Comparison of ENCODE assay signal across 21 mouse cellular contexts in the genomic region with DNA sequence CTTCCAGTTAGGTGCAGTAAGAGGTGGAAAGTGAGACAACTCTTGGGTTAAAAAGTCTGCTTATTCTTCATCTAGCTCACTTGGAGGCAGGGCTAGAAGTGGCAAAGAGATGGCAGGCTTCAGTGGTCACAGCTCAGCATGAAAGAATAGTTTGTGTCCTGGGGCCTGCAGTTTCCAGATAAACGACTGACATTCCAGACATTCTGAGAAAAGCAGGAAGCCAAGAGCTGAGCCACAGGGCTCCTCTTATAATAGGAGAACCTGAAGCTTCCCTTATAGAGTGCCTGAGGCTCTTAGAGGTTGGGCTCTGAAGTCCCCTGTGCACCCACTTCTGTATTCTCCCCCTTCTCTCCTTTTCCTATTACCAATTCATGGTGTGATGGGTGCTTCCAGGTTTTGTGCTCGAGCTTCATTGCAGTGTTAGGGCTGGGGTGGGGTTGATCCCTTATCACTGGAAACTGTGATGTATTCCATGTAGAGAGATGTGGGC. TPM values are rescaled to one million over a fixed set of nuclear protein-coding genes. Genes with fewer than 3 reads are reported as not detected.
DNase-seq lines count a peak whose midpoint lies in the region; ATAC-seq and TF ChIP-seq lines count a peak whose summit lies in the region.
"Had no signal": no experiment of that assay in that cellular context is flagged by ENCODE, and none has a peak within 500 bp of the region (broad histone marks: within the 10 kb centered on the region; RNA-seq: fewer than 3 reads in every experiment).

No protein-coding gene starts in this region.

- H3K36me3 ChIP-seq in forebrain, embryonic 10.5 days (replicated peaks) = no peaks in the 10 kb centered on the region; the same call in 1 of the 2 replicates
- H3K36me3 ChIP-seq in forebrain, embryonic 13.5 days (ENCODE audit: poor library complexity, severe bottlenecking) = no peaks in the 10 kb centered on the region
- no peaks in the 10 kb centered on the region for H3K36me3 ChIP-seq in heart, embryonic 16.5 days (ENCODE audit: control insufficient read depth, insufficient read depth)
- no peaks in the 10 kb centered on the region for H3K36me3 ChIP-seq in hindbrain, embryonic 13.5 days
- H3K36me3 ChIP-seq: hindbrain, embryonic 15.5 days; liver, embryonic 13.5 days; midbrain, embryonic 13.5 days; stomach, embryonic 15.5 days had no signal

- no peaks in the 10 kb centered on the region for H3K27me3 ChIP-seq in forebrain, embryonic 10.5 days (ENCODE audit: poor library complexity, severe bottlenecking)
- H3K27me3 ChIP-seq in forebrain, embryonic 13.5 days = no peaks in the 10 kb centered on the region
- no peaks in the 10 kb centered on the region for H3K27me3 ChIP-seq in heart, embryonic 16.5 days (ENCODE audit: control insufficient read depth, insufficient read depth, low read length)
- H3K27me3 ChIP-seq in hindbrain, embryonic 13.5 days = no peaks in the 10 kb centered on the region
- H3K27me3 ChIP-seq: hindbrain, embryonic 15.5 days; liver, embryonic 13.5 days; midbrain, embryonic 13.5 days; stomach, embryonic 15.5 days had no signal

- no peaks in the 10 kb centered on the region for H3K9me3 ChIP-seq in forebrain, embryonic 10.5 days
- no peaks in the 10 kb centered on the region; the same call in 1 of the 2 replicates for H3K9me3 ChIP-seq in forebrain, embryonic 13.5 days (replicated peaks)
- H3K9me3 ChIP-seq in heart, embryonic 16.5 days (replicated peaks; ENCODE audit: control insufficient read depth, low read length) = no peaks in the 10 kb centered on the region
- H3K9me3 ChIP-seq in hindbrain, embryonic 13.5 days = no peaks in the 10 kb centered on the region
- H3K9me3 ChIP-seq: G1E; hindbrain, embryonic 15.5 days; liver, embryonic 13.5 days; midbrain, embryonic 13.5 days; stomach, embryonic 15.5 days had no signal

- H3K4me1 ChIP-seq in forebrain, embryonic 10.5 days = peaks cover 41% of the 10 kb centered on the region
- H3K4me1 ChIP-seq in forebrain, embryonic 13.5 days = peaks cover 13% of the 10 kb centered on the region
- peaks cover 31% of the 10 kb centered on the region for H3K4me1 ChIP-seq in bone marrow macrophage, adult 2 months (ENCODE audit: control insufficient read depth, insufficient read depth, low read length)
- peaks cover 37% of the 10 kb centered on the region for H3K4me1 ChIP-seq in heart, embryonic 16.5 days (ENCODE audit: control insufficient read depth, insufficient read depth, low read length)
- H3K4me1 ChIP-seq in hindbrain, embryonic 13.5 days (replicated peaks) = peaks cover 14% of the 10 kb centered on the region

- DNase-seq in forebrain, embryonic 10.5 days (ENCODE audit: extremely low spot score, low spot score) = no peak
- no peak for DNase-seq in left cerebral cortex, adult 2 months (ENCODE audit: extremely low spot score in 1 of 2, low spot score in 2 of 2)
- no peak for DNase-seq in left cerebral cortex, postnatal 25 days (ENCODE audit: low spot score in 2 of 2)
- DNase-seq in MN1 (ENCODE audit: low spot score) = no peak
- DNase-seq: cerebellum, adult 11-12 months; layer of hippocampus, adult 9-11 months; liver, embryonic 13.5 days; thymus, postnatal 36 days had no signal

- peak overlapping the region; percentile 30; the same call in 1 of the 2 replicates for H3K27ac ChIP-seq in forebrain, embryonic 10.5 days
- no peak overlapping the region for H3K27ac ChIP-seq in forebrain, embryonic 13.5 days
- peak overlapping the region; percentile 78 for H3K27ac ChIP-seq in left cerebral cortex, adult 2 months
- peak overlapping the region; percentile 94; the same call in 1 of the 2 replicates for H3K27ac ChIP-seq in bone marrow macrophage, adult 2 months (ENCODE audit: insufficient read depth, low read depth, low read length)
- peak overlapping the region; percentile 56 for H3K27ac ChIP-seq in heart, embryonic 16.5 days (ENCODE audit: low read length)
- no peak overlapping the region for H3K27ac ChIP-seq in hindbrain, embryonic 13.5 days
- H3K27ac ChIP-seq: hindbrain, embryonic 15.5 days; liver, embryonic 13.5 days; midbrain, embryonic 13.5 days; stomach, embryonic 15.5 days had no signal

- H3K4me3 ChIP-seq in forebrain, embryonic 10.5 days = no peak overlapping the region
- H3K4me3 ChIP-seq in forebrain, embryonic 13.5 days = no peak overlapping the region
- H3K4me3 ChIP-seq in left cerebral cortex, adult 2 months = no peak overlapping the region
- no peak overlapping the region for H3K4me3 ChIP-seq in bone marrow macrophage, adult 2 months (ENCODE audit: insufficient read depth, low read length)
- no peak overlapping the region for H3K4me3 ChIP-seq in heart, embryonic 16.5 days (ENCODE audit: low read length)
- no peak overlapping the region for H3K4me3 ChIP-seq in hindbrain, embryonic 13.5 days
- H3K4me3 ChIP-seq: erythroblast, embryonic 14.5 days; hindbrain, embryonic 15.5 days; liver, embryonic 13.5 days; midbrain, embryonic 13.5 days; stomach, embryonic 15.5 days had no signal

- intact Hi-C loops in left cerebral cortex, adult 2 months (cut with DNase I) = no loop called here
- intact Hi-C loops in left cerebral cortex, postnatal 25 days (cut with DNase I) = no loop called here

- no peak for TF ChIP-seq POLR2A in bone marrow macrophage, adult 2 months (IDR thresholded peaks at IDR 0.05; ENCODE audit: borderline replicate concordance, low read depth, low read length)

- no peak for TF ChIP-seq CTCF in left cerebral cortex, adult 2 months (IDR thresholded peaks at IDR 0.05)
- TF ChIP-seq CTCF in bone marrow macrophage, adult 2 months (IDR thresholded peaks at IDR 0.05; ENCODE audit: low read depth, low read length) = no peak

- 16% methylated on average over 2 of the region's 2 CpGs for WGBS in forebrain, embryonic 10.5 days
- WGBS in forebrain, embryonic 13.5 days = 22% methylated on average over 2 of the region's 2 CpGs
- 2% methylated on average over 2 of the region's 2 CpGs for WGBS in heart, embryonic 16.5 days
- WGBS in hindbrain, embryonic 13.5 days = 21% methylated on average over 2 of the region's 2 CpGs

- no peak overlapping the region for H3K9ac ChIP-seq in forebrain, embryonic 13.5 days
- H3K9ac ChIP-seq in heart, embryonic 16.5 days (ENCODE audit: low read length) = no peak overlapping the region
- H3K9ac ChIP-seq in hindbrain, embryonic 13.5 days = no peak overlapping the region
- H3K9ac ChIP-seq: hindbrain, embryonic 15.5 days; liver, embryonic 13.5 days; midbrain, embryonic 13.5 days; stomach, embryonic 15.5 days had no signal

- no peak overlapping the region for H3K4me2 ChIP-seq in forebrain, embryonic 13.5 days
- no peak overlapping the region for H3K4me2 ChIP-seq in heart, embryonic 16.5 days (ENCODE audit: low read depth, low read length)
- H3K4me2 ChIP-seq in hindbrain, embryonic 13.5 days = no peak overlapping the region
- H3K4me2 ChIP-seq: hindbrain, embryonic 15.5 days; liver, embryonic 13.5 days; midbrain, embryonic 13.5 days; stomach, embryonic 15.5 days had no signal

- no peak for ATAC-seq in forebrain, embryonic 13.5 days
- ATAC-seq in heart, embryonic 16.5 days (replicated peaks; ENCODE audit: extremely low read depth, insufficient read depth, low FRiP score) = no peak
- ATAC-seq in hindbrain, embryonic 13.5 days (ENCODE audit: low FRiP score) = no peak
- ATAC-seq: midbrain, embryonic 13.5 days had no signal

RNA-seq across cellular contexts. Expression of a gene that starts 3.2 kb away (rescaled TPM):
- polyA plus RNA-seq in forebrain, embryonic 10.5 days (2016; fragmentation: Nextera tagmentation; extraction: Ambion mirVana) = 287 and 297 TPM in 2 replicates
- polyA plus RNA-seq in forebrain, embryonic 13.5 days (2015; fragmentation: Nextera tagmentation; extraction: Ambion mirVana) = 414 and 419 TPM in 2 replicates
- 1,000 to 10,000 TPM; 1,809 to 1,890 TPM for total RNA-seq in left cerebral cortex, adult 2 months (2021)
- total RNA-seq in left cerebral cortex, postnatal 25 days (2021) = 1,000 to 10,000 TPM; 1,805 to 1,873 TPM
- 2,557 and 2,597 TPM in 2 replicates for polyA plus RNA-seq in bone marrow macrophage, adult 2 months (2012; ENCODE audit: insufficient read depth, insufficient read length, missing spikeins)
- polyA plus RNA-seq in heart, embryonic 16.5 days (2015; fragmentation: Nextera tagmentation; extraction: Ambion mirVana) = 721 and 724 TPM in 2 replicates
- 522 and 533 TPM in 2 replicates for polyA plus RNA-seq in hindbrain, embryonic 13.5 days (2015; fragmentation: Nextera tagmentation; extraction: Ambion mirVana)

RNA-seq across cellular contexts. Expression of a gene that starts 13.8 kb away (rescaled TPM):
- not detected in 2 replicates for polyA plus RNA-seq in forebrain, embryonic 10.5 days (2016; fragmentation: Nextera tagmentation; extraction: Ambion mirVana)
- polyA plus RNA-seq in forebrain, embryonic 13.5 days (2015; fragmentation: Nextera tagmentation; extraction: Ambion mirVana) = not detected in 2 replicates
- total RNA-seq in left cerebral cortex, adult 2 months (2021) = not detected
- not detected for total RNA-seq in left cerebral cortex, postnatal 25 days (2021)
- not detected in 2 replicates for polyA plus RNA-seq in bone marrow macrophage, adult 2 months (2012; ENCODE audit: insufficient read depth, insufficient read length, missing spikeins)
- polyA plus RNA-seq in heart, embryonic 16.5 days (2015; fragmentation: Nextera tagmentation; extraction: Ambion mirVana) = 0.38 and 0.71 TPM in 2 replicates
- not detected in 2 replicates for polyA plus RNA-seq in hindbrain, embryonic 13.5 days (2015; fragmentation: Nextera tagmentation; extraction: Ambion mirVana)
- total RNA-seq: G1E; left cerebral cortex, postnatal 14 days had no signal
- polyA plus RNA-seq: erythroblast, embryonic 14.5 days; G1E; hindbrain, embryonic 15.5 days; kidney, embryonic 14.5 days; liver, embryonic 13.5 days; midbrain, embryonic 13.5 days; neural tube, embryonic 11.5 days; stomach, embryonic 15.5 days had no signal

RNA-seq across cellular contexts. Expression of a gene that starts 43.7 kb away (rescaled TPM):
- not detected in 2 replicates for polyA plus RNA-seq in forebrain, embryonic 10.5 days (2016; fragmentation: Nextera tagmentation; extraction: Ambion mirVana)
- polyA plus RNA-seq in forebrain, embryonic 13.5 days (2015; fragmentation: Nextera tagmentation; extraction: Ambion mirVana) = not detected in 2 replicates
- not detected for total RNA-seq in left cerebral cortex, adult 2 months (2021)
- not detected for total RNA-seq in left cerebral cortex, postnatal 25 days (2021)
- not detected in 2 replicates for polyA plus RNA-seq in bone marrow macrophage, adult 2 months (2012; ENCODE audit: insufficient read depth, insufficient read length, missing spikeins)
- polyA plus RNA-seq in heart, embryonic 16.5 days (2015; fragmentation: Nextera tagmentation; extraction: Ambion mirVana) = 2.8 and 4.5 TPM in 2 replicates
- not detected in 2 replicates for polyA plus RNA-seq in hindbrain, embryonic 13.5 days (2015; fragmentation: Nextera tagmentation; extraction: Ambion mirVana)
- total RNA-seq: G1E; gastrocnemius, postnatal 36 days; left cerebral cortex, postnatal 14 days had no signal
- polyA plus RNA-seq: erythroblast, embryonic 14.5 days; G1E; hindbrain, embryonic 15.5 days; kidney, embryonic 14.5 days; midbrain, embryonic 13.5 days; neural tube, embryonic 11.5 days; stomach, embryonic 15.5 days had no signal

RNA-seq across cellular contexts. Expression of a gene that starts 58.8 kb away (rescaled TPM):
- not detected in 2 replicates for polyA plus RNA-seq in forebrain, embryonic 10.5 days (2016; fragmentation: Nextera tagmentation; extraction: Ambion mirVana)
- polyA plus RNA-seq in forebrain, embryonic 13.5 days (2015; fragmentation: Nextera tagmentation; extraction: Ambion mirVana) = not detected in 2 replicates
- total RNA-seq in left cerebral cortex, adult 2 months (2021) = not detected
- total RNA-seq in left cerebral cortex, postnatal 25 days (2021) = not detected
- polyA plus RNA-seq in bone marrow macrophage, adult 2 months (2012; ENCODE audit: insufficient read depth, insufficient read length, missing spikeins) = not detected in 2 replicates
- polyA plus RNA-seq in heart, embryonic 16.5 days (2015; fragmentation: Nextera tagmentation; extraction: Ambion mirVana) = not detected in 2 replicates
- polyA plus RNA-seq in hindbrain, embryonic 13.5 days (2015; fragmentation: Nextera tagmentation; extraction: Ambion mirVana) = not detected in 2 replicates
- total RNA-seq: gastrocnemius, postnatal 36 days; left cerebral cortex, postnatal 14 days had no signal
- polyA plus RNA-seq: erythroblast, embryonic 14.5 days; G1E; hindbrain, embryonic 15.5 days; kidney, embryonic 14.5 days; liver, embryonic 13.5 days; midbrain, embryonic 13.5 days; neural tube, embryonic 11.5 days; stomach, embryonic 15.5 days had no signal

Comparison
In these comparisons a context has a peak if more than half of its experiments do, and no peak if none do; other contexts are left out.
1. H3K27ac ChIP-seq: peak in forebrain, embryonic 10.5 days (single experiment), left cerebral cortex, adult 2 months (single experiment), bone marrow macrophage, adult 2 months (single experiment) and heart, embryonic 16.5 days (single experiment); none in forebrain, embryonic 13.5 days (single experiment) and hindbrain, embryonic 13.5 days (single experiment).